Mouse (Mus musculus) limb, embryonic 10.5 days (tissue): ENCODE data around the gene Dnase2b. TPM values are rescaled to one million over a fixed set of nuclear protein-coding genes. Genes with fewer than 3 reads are reported as not detected.
A peak's percentile ranks its signal among the peaks of the same experiment; 100 is the strongest.

ENCODE experiments used
- DNase-seq: peaks from one replicate; pipeline ENCODE4 v3.0.0-alpha.2; 2017; ENCODE audit warnings: low spot score
- H3K27ac ChIP-seq: fragments of 300-500 bp; sonication (generic); 2 replicates; pipeline ENCODE4 v1.5.1; 2016; ENCODE audit warnings: mild to moderate bottlenecking
- H3K27me3 ChIP-seq: fragments of 300-500 bp; sonication (generic); 2 replicates; pipeline ENCODE4 v1.6.1; 2016; ENCODE audit warnings: low read depth, mild to moderate bottlenecking; ENCODE audit not compliant: poor library complexity, severe bottlenecking
- H3K36me3 ChIP-seq: fragments of 300-500 bp; sonication (generic); 2 replicates; pipeline ENCODE4 v1.6.1; 2016; ENCODE audit warnings: mild to moderate bottlenecking, moderate library complexity
- H3K4me1 ChIP-seq: fragments of 300-500 bp; sonication (generic); 2 replicates; pipeline ENCODE4 v1.6.1; 2016
- H3K4me3 ChIP-seq: fragments of 300-500 bp; sonication (generic); 2 replicates; pipeline ENCODE4 v1.5.1; 2016; ENCODE audit warnings: mild to moderate bottlenecking, moderate library complexity
- H3K9me3 ChIP-seq: fragments of 300-500 bp; sonication (generic); replicated peaks from 2 replicates; pipeline ENCODE4 v1.6.1; 2016; ENCODE audit warnings: mild to moderate bottlenecking
- WGBS: fragments of 180-500 bp; shearing (Covaris S2); methylation state at CpG from one replicate; pipeline ENCODE4 v1.1.7; 2016; 5-methylcytosine and 5-hydroxymethylcytosine counted together
- polyA plus RNA-seq: library from polyadenylated mRNA; unstranded; fragments of >200 nt; fragmentation: Nextera tagmentation; extraction: Ambion mirVana; gene quantifications from 2 replicates; pipeline ENCODE4 v1.2.1, GENCODE M21; 2016

Gene Dnase2b
- polyA plus RNA-seq, 1 experiment from 2014 or later = 0.05 TPM

DNA sequence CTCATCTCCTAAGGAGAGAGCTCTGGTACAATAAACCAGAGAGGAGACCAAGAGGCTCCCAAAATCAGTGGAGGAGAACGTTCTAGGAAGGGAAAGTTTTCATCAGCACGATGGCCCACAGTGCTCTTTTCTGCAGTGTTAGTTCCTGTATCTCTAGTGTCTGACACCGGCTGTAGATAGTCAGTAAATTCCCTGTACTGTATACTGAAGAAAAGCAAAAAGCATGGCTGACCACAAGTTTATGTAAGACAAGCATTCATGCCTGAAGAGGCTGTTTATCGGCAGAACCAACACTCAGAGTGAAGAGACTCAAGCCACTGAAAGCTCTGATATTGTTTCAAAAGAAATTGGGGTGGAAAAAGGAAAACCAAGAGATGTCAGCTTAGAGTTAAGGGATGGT is 31.9 kb downstream of the Dnase2b start:
- H3K36me3 ChIP-seq = no peaks in the 10 kb centered on the region
- H3K27ac ChIP-seq = no peak overlapping the region
- H3K9me3 ChIP-seq = no peaks in the 10 kb centered on the region
- no peaks in the 10 kb centered on the region for H3K27me3 ChIP-seq
- no peaks in the 10 kb centered on the region for H3K4me1 ChIP-seq
- no peak for DNase-seq
- WGBS = 86% methylated on average over 4 of the region's 4 CpGs
- H3K4me3 ChIP-seq = no peak overlapping the region

DNA sequence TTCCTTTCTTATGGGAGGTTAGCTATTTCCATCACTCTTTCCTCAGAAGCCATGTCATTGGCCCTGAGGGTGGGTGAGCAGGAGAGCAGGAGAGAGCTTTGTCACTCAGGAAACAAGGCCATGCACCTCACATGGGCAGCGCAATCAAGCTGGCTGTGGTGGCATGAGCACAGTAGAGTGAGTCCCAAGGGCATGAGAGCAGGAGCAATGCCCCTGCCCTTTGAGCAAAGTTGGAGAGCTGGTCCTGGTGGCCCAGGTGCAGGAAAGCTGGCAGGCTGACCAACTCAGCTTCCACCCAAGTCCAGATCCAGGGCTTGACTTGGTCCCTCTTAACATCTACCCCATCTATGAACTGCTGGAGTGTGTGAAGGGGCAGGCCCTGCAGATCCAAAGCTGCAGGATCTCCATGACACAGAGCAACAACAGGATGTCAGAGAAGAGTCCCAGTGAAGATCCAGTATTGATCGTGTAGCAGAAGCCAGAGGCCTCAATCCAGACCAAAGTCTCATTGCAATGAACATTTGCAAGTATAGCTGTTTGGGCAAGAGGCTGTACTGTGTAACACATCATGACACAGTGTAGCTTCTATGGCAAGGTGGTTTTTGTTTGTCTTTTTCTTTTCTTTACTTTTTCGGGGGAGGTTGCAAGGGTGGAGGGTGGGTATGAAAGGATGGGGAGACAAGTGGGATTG is 35.2 kb downstream of the Dnase2b start:
- no peak overlapping the region for H3K4me3 ChIP-seq
- no peak overlapping the region for H3K27ac ChIP-seq
- H3K27me3 ChIP-seq = no peaks in the 10 kb centered on the region
- DNase-seq = no peak
- no peaks in the 10 kb centered on the region for H3K36me3 ChIP-seq
- H3K4me1 ChIP-seq = no peaks in the 10 kb centered on the region
- no peaks in the 10 kb centered on the region for H3K9me3 ChIP-seq
- 88% methylated on average over 3 of the region's 3 CpGs for WGBS

DNA sequence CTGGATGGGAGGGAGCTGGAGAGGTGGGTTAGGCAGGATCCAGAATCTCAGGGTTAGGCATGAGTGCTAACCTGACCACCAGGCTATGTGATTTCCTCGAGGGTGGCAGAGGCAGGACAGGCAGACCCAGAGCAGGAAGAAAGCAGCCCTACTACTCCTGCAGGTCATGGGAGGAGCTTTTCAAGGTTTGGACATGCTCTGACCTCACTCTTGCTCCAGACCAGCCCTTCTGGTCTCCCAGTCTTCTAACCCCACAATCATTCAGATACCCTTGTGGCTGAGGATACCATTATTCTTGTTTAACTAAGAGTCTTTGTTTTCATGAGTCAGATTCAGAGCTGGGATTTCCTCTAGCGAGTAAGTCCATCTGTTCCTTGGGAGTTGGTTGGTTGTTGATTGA is 37.8 kb downstream of the Dnase2b start:
- WGBS = 75% methylated on average over 2 of the region's 2 CpGs
- H3K4me1 ChIP-seq = no peaks in the 10 kb centered on the region
- H3K36me3 ChIP-seq = no peaks in the 10 kb centered on the region
- H3K4me3 ChIP-seq = no peak overlapping the region
- no peaks in the 10 kb centered on the region for H3K9me3 ChIP-seq
- H3K27ac ChIP-seq = no peak overlapping the region
- no peaks in the 10 kb centered on the region for H3K27me3 ChIP-seq
- no peak for DNase-seq

- DNase-seq = no peak
- no peaks in the 10 kb centered on the region for H3K36me3 ChIP-seq
Measured at GRCm38 (mm10) chr3:146571341-146571740, 44.1 kb downstream of the Dnase2b start.

DNA sequence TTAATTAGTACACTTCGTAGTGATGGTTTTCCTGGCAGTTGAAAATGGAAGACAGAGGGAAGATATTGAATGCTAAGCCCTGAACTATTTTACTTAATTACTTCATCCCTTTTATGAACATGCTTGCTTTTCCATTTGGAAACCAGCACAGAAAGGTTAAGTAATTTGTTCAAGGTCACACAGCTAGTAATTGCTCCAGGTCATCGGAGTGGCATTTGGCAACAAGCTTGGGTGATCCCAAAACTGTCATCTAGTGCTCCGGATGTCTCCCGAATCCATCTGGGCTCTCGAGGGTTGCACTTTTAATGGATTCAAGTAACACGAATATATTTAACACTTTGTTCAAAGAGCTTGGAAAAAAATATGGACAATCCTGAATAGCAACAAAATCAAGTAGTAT is 44.5 kb downstream of the Dnase2b start:
- Histone ChIP-seq H3K27ac (no peak overlapping the region), H3K4me3 (no peak overlapping the region), H3K9me3 (no peaks in the 10 kb centered on the region), H3K4me1 (peaks cover 6% of the 10 kb centered on the region; the same call in 1 of the 2 replicates), H3K27me3 (no peaks in the 10 kb centered on the region), H3K36me3 (no peaks in the 10 kb centered on the region)
- DNase-seq = no peak
- 89% methylated on average over 6 of the region's 6 CpGs for WGBS

More at GRCm38 (mm10) chr3:146571341-146571740, 44.1 kb downstream of the Dnase2b start:
- Histone ChIP-seq H3K27ac (no peak overlapping the region), H3K9me3 (no peaks in the 10 kb centered on the region), H3K27me3 (no peaks in the 10 kb centered on the region), H3K4me3 (no peak overlapping the region), H3K4me1 (peaks cover 6% of the 10 kb centered on the region; the same call in 1 of the 2 replicates)
- WGBS = 87% methylated on average over 1 of the region's 1 CpGs

GRCm38 (mm10) chr3:146570148-146570782 is 45.1 kb downstream of the Dnase2b start, which contains the start of gene Uox:
Gene Uox (plus strand): TSS chr3:146570426.
- Histone ChIP-seq H3K4me3 (no peak within 1 kb of the TSS), H3K4me1 (peaks cover 6% of the 10 kb centered on the region; the same call in 1 of the 2 replicates), H3K36me3 (no peaks in the 10 kb centered on the region), H3K9me3 (no peaks in the 10 kb centered on the region), H3K27me3 (no peaks in the 10 kb centered on the region), H3K27ac (no peak within 1 kb of the TSS)
- no peak for DNase-seq
- 86% methylated on average over 10 of the region's 10 CpGs for WGBS

- DNase-seq = no peak
- no peaks in the 10 kb centered on the region for H3K27me3 ChIP-seq
- no peak overlapping the region for H3K27ac ChIP-seq
- 88% methylated on average over 3 of the region's 3 CpGs for WGBS
- H3K4me3 ChIP-seq = no peak overlapping the region
- no peaks in the 10 kb centered on the region for H3K9me3 ChIP-seq
- no peaks in the 10 kb centered on the region for H3K36me3 ChIP-seq
- peaks cover 6% of the 10 kb centered on the region; the same call in 1 of the 2 replicates for H3K4me1 ChIP-seq
Measured at GRCm38 (mm10) chr3:146569594-146569993, 45.8 kb downstream of the Dnase2b start.

DNA sequence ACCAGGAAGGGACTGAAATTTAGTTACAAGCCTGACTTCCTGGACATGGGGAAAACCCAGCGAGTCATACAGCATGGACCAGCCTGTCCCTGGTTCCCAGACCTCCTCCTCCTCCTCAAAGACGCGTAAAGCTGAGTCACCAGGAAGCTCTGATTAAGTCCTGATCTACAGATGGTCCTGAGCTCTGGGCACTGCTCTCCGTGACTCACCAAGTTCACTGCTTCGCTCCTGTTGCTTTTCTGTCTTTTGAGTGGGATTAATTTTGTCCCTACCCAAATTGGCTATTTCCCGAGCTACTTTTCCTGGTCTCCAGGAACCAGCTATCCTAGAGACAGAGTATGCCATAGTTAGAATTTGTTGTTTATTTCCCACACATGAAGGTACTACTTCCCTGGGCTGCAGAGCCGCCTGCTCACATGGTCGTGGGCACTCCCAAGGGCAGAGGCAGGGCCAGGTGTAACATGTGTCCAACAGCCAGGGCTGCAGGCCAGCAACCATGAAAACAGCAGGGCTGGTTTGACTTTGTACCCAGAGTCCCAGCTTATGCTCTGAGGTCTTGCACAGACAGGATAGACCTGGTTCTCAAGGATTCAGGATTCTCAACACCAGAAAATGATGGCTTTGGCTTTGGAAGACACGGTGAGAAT is 47.4 kb downstream of the Dnase2b start:
- H3K4me3 ChIP-seq = no peak overlapping the region
- DNase-seq = no peak
- no peaks in the 10 kb centered on the region for H3K9me3 ChIP-seq
- H3K27me3 ChIP-seq = no peaks in the 10 kb centered on the region
- H3K4me1 ChIP-seq = peaks cover 6% of the 10 kb centered on the region; the same call in 1 of the 2 replicates
- H3K27ac ChIP-seq = no peak overlapping the region
- 80% methylated on average over 9 of the region's 9 CpGs for WGBS
- H3K36me3 ChIP-seq = no peaks in the 10 kb centered on the region

- DNase-seq = no peak
- 71% methylated on average over 7 of the region's 7 CpGs for WGBS
Measured at GRCm38 (mm10) chr3:146567366-146567765, 48.0 kb downstream of the Dnase2b start.

GRCm38 (mm10) chr3:146565065-146565411 is 50.4 kb downstream of the Dnase2b start:
- Histone ChIP-seq H3K9me3 (no peaks in the 10 kb centered on the region), H3K27me3 (no peaks in the 10 kb centered on the region), H3K4me1 (peaks cover 6% of the 10 kb centered on the region; the same call in 1 of the 2 replicates), H3K4me3 (no peak overlapping the region), H3K36me3 (no peaks in the 10 kb centered on the region), H3K27ac (no peak overlapping the region)
- DNase-seq = no peak
- 80% methylated on average over 1 of the region's 1 CpGs for WGBS

More at GRCm38 (mm10) chr3:146567366-146567765, 48.0 kb downstream of the Dnase2b start:
- H3K4me3 ChIP-seq = no peak overlapping the region
- no peak overlapping the region for H3K27ac ChIP-seq
- no peaks in the 10 kb centered on the region for H3K9me3 ChIP-seq
- no peaks in the 10 kb centered on the region for H3K27me3 ChIP-seq
- peaks cover 6% of the 10 kb centered on the region; the same call in 1 of the 2 replicates for H3K4me1 ChIP-seq
- no peaks in the 10 kb centered on the region for H3K36me3 ChIP-seq

GRCm38 (mm10) chr3:146564268-146565064 is 50.9 kb downstream of the Dnase2b start:
- no peak overlapping the region for H3K27ac ChIP-seq
- WGBS = 45% methylated on average over 14 of the region's 14 CpGs

DNA sequence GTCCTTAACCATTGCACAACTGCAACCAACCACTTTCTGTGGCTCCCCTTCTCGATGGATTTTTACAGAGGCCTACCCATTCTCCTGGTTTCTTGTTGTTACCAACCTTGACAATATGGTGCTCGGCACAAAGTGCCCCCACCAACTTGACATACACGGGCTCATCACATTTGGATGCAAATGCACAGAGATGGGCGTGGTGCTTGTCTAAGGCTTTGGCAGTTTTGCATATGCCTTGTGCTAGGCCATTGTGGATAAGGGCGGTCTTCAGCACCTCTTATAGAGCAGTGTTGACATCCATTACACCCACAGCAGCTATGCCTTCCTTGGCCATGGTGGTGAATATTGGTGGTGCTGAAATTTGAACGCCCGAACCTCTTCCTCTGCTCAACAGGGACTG is 52.5 kb downstream of the Dnase2b start:
- WGBS = 92% methylated on average over 7 of the region's 7 CpGs
- Histone ChIP-seq H3K36me3 (no peaks in the 10 kb centered on the region), H3K4me3 (no peak overlapping the region), H3K9me3 (no peaks in the 10 kb centered on the region), H3K27ac (no peak overlapping the region), H3K27me3 (no peaks in the 10 kb centered on the region), H3K4me1 (peaks cover 6% of the 10 kb centered on the region; the same call in 1 of the 2 replicates)
- DNase-seq = no peak

More at GRCm38 (mm10) chr3:146564268-146565064, 50.9 kb downstream of the Dnase2b start:
- H3K4me3 ChIP-seq = no peak overlapping the region
- H3K36me3 ChIP-seq = no peaks in the 10 kb centered on the region
- peaks cover 6% of the 10 kb centered on the region; the same call in 1 of the 2 replicates for H3K4me1 ChIP-seq
- peak; percentile 87 for DNase-seq
- no peaks in the 10 kb centered on the region for H3K9me3 ChIP-seq
- H3K27me3 ChIP-seq = no peaks in the 10 kb centered on the region
